Mouse (Mus musculus): ENCODE measurements around the gene Pde6b. TPM values are rescaled to one million over a fixed set of nuclear protein-coding genes. Genes with fewer than 3 reads are reported as not detected.

Gene Pde6b
- polyA plus RNA-seq, 1 experiment from 2014 or later = 0.14 TPM

- DNase-seq (ENCODE audit: low spot score) = no peak
Observed at GRCm38 (mm10) chr5:108386449-108386848, 1.7 kb upstream of the Pde6b start.

- no peak for DNase-seq (ENCODE audit: low spot score)
Observed at GRCm38 (mm10) chr5:108389744-108390143, 1.6 kb downstream of the Pde6b start.

- DNase-seq (ENCODE audit: low spot score) = no peak
Observed at GRCm38 (mm10) chr5:108403453-108403852, 15.3 kb downstream of the Pde6b start.

- DNase-seq (ENCODE audit: low spot score) = no peak
Observed at GRCm38 (mm10) chr5:108405460-108405859, 17.3 kb downstream of the Pde6b start.

GRCm38 (mm10) chr5:108406977-108407376 is 18.8 kb downstream of the Pde6b start:
- DNase-seq (ENCODE audit: low spot score) = no peak

GRCm38 (mm10) chr5:108414711-108415110 is 26.5 kb downstream of the Pde6b start:
- DNase-seq (ENCODE audit: low spot score) = no peak

- no peak for DNase-seq (ENCODE audit: low spot score)
Observed at GRCm38 (mm10) chr5:108422741-108423140, 34.5 kb downstream of the Pde6b start.

GRCm38 (mm10) chr5:108423427-108423826 is 35.2 kb downstream of the Pde6b start:
- DNase-seq (ENCODE audit: low spot score) = no peak

- DNase-seq (ENCODE audit: low spot score) = peak; percentile 48
Observed at GRCm38 (mm10) chr5:108427186-108427585, 39.0 kb downstream of the Pde6b start.

GRCm38 (mm10) chr5:108431196-108431595 is 43.0 kb downstream of the Pde6b start:
- no peak for DNase-seq (ENCODE audit: low spot score)

- peak; percentile 96 for DNase-seq (ENCODE audit: low spot score)
Observed at GRCm38 (mm10) chr5:108433804-108434587, 45.8 kb downstream of the Pde6b start, which contains the start of gene Atp5k. TSS of gene Atp5k (minus strand) at chr5:108434448.

- DNase-seq (ENCODE audit: low spot score) = no peak
Observed at GRCm38 (mm10) chr5:108436101-108436500, 47.9 kb downstream of the Pde6b start.

GRCm38 (mm10) chr5:108446973-108447372 is 58.8 kb downstream of the Pde6b start:
- DNase-seq (ENCODE audit: low spot score) = no peak

GRCm38 (mm10) chr5:108447857-108448256 is 59.7 kb downstream of the Pde6b start:
- DNase-seq (ENCODE audit: low spot score) = no peak

- DNase-seq (ENCODE audit: low spot score) = no peak
Observed at GRCm38 (mm10) chr5:108448785-108449668, 60.8 kb downstream of the Pde6b start, which contains the start of gene Mfsd7a. TSS of gene Mfsd7a (minus strand) at chr5:108448891.

GRCm38 (mm10) chr5:108450837-108451540 is 62.8 kb downstream of the Pde6b start:
- no peak for DNase-seq (ENCODE audit: low spot score)

GRCm38 (mm10) chr5:108451611-108452010 is 63.4 kb downstream of the Pde6b start:
- no peak for DNase-seq (ENCODE audit: low spot score)

GRCm38 (mm10) chr5:108452422-108452821 is 64.2 kb downstream of the Pde6b start:
- DNase-seq (ENCODE audit: low spot score) = no peak

- DNase-seq (ENCODE audit: low spot score) = no peak
Observed at GRCm38 (mm10) chr5:108454094-108454493, 65.9 kb downstream of the Pde6b start.

GRCm38 (mm10) chr5:108458706-108459105 is 70.5 kb downstream of the Pde6b start:
- peak; percentile 75 for DNase-seq (ENCODE audit: low spot score)

GRCm38 (mm10) chr5:108460461-108460860 is 72.3 kb downstream of the Pde6b start:
- no peak for DNase-seq (ENCODE audit: low spot score)

All from thymus, postnatal 0 days (tissue).